Mouse (Mus musculus): ENCODE measurements at regions not wholly inside any gene's neighbourhood (a gene's known extent, or its start where the extent isn't known, plus 50 kb on each side); places are given as distances from the start of the nearest gene placed in this dataset.

DNA sequence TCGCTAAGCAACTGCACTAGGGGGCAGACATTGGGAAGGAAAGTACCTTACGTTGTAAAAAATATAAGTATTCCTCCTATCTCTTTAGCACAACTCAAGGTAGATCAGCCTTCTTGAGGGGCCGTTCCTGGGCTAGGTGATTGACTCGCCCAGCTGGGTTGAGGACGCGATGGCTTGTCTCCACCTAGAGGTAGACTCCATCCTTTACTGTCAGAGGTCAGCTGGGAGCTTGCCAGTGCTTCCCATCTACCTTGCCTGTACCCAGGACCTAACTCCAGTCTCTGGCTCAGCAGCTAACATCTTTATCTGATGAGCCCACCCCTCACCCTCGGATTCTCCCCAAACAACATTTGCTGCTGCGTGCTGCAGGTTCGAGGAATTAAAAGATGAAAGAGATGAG lies 59.4 kb upstream of the Foxn2 start:
- DNase-seq (ENCODE audit: low spot score) (no peak), ATAC-seq (ENCODE audit: low FRiP score, low read depth) (no peak)
- no peak overlapping the region for H3K9ac ChIP-seq (ENCODE audit: low read depth, low read length, severe bottlenecking)
- no peaks in the 10 kb centered on the region for H3K27me3 ChIP-seq (ENCODE audit: control insufficient read depth, insufficient read depth, low read length)
- no peaks in the 10 kb centered on the region for H3K9me3 ChIP-seq (ENCODE audit: control insufficient read depth, low read length)
- no peak for TF ChIP-seq POLR2A (IDR thresholded peaks at IDR 0.05; ENCODE audit: borderline replicate concordance, extremely low read depth, insufficient read depth, insufficient read length)
- H3K4me2 ChIP-seq (replicated peaks; ENCODE audit: low read depth, low read length, severe bottlenecking): no peak overlapping the region
- no peaks in the 10 kb centered on the region for H3K4me1 ChIP-seq (ENCODE audit: control insufficient read depth, insufficient read depth, low read length)
- 56% methylated on average over 9 of the region's 9 CpGs for WGBS
- H3K27ac ChIP-seq (replicated peaks; ENCODE audit: low read depth, low read length): no peak overlapping the region
- H3K36me3 ChIP-seq (ENCODE audit: control insufficient read depth, insufficient read depth, low read length): no peaks in the 10 kb centered on the region
- no peak overlapping the region for H3K4me3 ChIP-seq (replicated peaks; ENCODE audit: low read length)

DNA sequence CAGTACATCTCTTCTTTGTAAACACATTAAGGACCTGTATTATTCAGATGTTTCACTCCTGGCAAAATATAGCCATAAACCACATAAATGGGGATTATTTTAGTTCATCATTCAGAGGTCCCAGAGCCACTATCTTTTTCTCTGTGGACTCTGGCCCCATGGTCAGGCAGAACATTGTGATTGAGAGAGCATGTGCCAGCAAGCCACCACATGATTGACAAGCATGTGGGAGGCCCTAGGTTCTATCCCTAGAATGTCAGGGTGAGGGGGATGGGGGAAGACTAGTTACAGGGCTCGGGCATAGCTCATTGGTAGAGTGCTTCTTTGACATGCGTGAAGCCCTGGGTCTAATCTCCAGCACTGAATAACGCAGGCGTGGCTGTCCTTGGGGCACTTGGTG lies 57.1 kb upstream of the Foxn2 start:
- H3K9me3 ChIP-seq (ENCODE audit: control insufficient read depth, low read length): no peaks in the 10 kb centered on the region
- TF ChIP-seq POLR2A (IDR thresholded peaks at IDR 0.05; ENCODE audit: borderline replicate concordance, extremely low read depth, insufficient read depth, insufficient read length): no peak
- H3K36me3 ChIP-seq (ENCODE audit: control insufficient read depth, insufficient read depth, low read length): no peaks in the 10 kb centered on the region
- no peak for ATAC-seq (ENCODE audit: low FRiP score, low read depth)
- H3K4me1 ChIP-seq (ENCODE audit: control insufficient read depth, insufficient read depth, low read length): no peaks in the 10 kb centered on the region
- no peak overlapping the region for H3K27ac ChIP-seq (replicated peaks; ENCODE audit: low read depth, low read length)
- no peak overlapping the region for H3K9ac ChIP-seq (ENCODE audit: low read depth, low read length, severe bottlenecking)
- no peak for DNase-seq (ENCODE audit: low spot score)
- H3K4me3 ChIP-seq (replicated peaks; ENCODE audit: low read length): no peak overlapping the region
- no peak overlapping the region for H3K4me2 ChIP-seq (replicated peaks; ENCODE audit: low read depth, low read length, severe bottlenecking)
- WGBS: 74% methylated on average over 4 of the region's 4 CpGs
- H3K27me3 ChIP-seq (ENCODE audit: control insufficient read depth, insufficient read depth, low read length): no peaks in the 10 kb centered on the region

DNA sequence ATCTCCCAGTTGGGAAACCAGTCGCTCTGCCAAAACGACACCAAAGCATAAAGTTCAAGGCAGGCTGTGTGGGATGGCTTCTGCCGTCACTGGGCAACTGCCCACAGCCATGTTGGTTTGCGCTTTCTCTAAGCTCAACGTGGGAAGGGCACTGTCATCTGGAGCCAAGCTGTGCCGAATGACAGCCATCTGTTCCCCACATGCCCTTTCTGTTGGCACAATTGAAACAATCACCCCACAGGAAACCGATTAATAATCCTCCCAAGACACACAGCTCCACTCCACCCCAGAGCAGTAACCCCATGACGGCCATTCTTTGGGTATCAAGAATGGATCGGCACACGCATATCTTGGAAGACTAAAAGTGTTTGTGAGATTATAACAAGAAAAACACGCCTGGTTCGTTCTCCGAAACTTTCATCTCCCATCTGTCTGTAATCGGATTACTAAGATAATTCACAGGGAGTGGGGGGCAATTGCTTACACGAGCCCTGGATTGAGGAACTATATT lies 52.0 kb upstream of the Foxn2 start:
- ATAC-seq (ENCODE audit: low FRiP score, low read depth) (no peak), DNase-seq (ENCODE audit: low spot score) (no peak)
- Histone ChIP-seq H3K4me2 (replicated peaks; ENCODE audit: low read depth, low read length, severe bottlenecking) (no peak overlapping the region), H3K4me1 (ENCODE audit: control insufficient read depth, insufficient read depth, low read length) (no peaks in the 10 kb centered on the region), H3K4me3 (replicated peaks; ENCODE audit: low read length) (no peak overlapping the region), H3K9ac (ENCODE audit: low read depth, low read length, severe bottlenecking) (no peak overlapping the region), H3K9me3 (ENCODE audit: control insufficient read depth, low read length) (no peaks in the 10 kb centered on the region), H3K36me3 (ENCODE audit: control insufficient read depth, insufficient read depth, low read length) (no peaks in the 10 kb centered on the region), H3K27me3 (ENCODE audit: control insufficient read depth, insufficient read depth, low read length) (no peaks in the 10 kb centered on the region), H3K27ac (replicated peaks; ENCODE audit: low read depth, low read length) (no peak overlapping the region)
- no peak for TF ChIP-seq POLR2A (IDR thresholded peaks at IDR 0.05; ENCODE audit: borderline replicate concordance, extremely low read depth, insufficient read depth, insufficient read length)
- 64% methylated on average over 15 of the region's 15 CpGs for WGBS

DNA sequence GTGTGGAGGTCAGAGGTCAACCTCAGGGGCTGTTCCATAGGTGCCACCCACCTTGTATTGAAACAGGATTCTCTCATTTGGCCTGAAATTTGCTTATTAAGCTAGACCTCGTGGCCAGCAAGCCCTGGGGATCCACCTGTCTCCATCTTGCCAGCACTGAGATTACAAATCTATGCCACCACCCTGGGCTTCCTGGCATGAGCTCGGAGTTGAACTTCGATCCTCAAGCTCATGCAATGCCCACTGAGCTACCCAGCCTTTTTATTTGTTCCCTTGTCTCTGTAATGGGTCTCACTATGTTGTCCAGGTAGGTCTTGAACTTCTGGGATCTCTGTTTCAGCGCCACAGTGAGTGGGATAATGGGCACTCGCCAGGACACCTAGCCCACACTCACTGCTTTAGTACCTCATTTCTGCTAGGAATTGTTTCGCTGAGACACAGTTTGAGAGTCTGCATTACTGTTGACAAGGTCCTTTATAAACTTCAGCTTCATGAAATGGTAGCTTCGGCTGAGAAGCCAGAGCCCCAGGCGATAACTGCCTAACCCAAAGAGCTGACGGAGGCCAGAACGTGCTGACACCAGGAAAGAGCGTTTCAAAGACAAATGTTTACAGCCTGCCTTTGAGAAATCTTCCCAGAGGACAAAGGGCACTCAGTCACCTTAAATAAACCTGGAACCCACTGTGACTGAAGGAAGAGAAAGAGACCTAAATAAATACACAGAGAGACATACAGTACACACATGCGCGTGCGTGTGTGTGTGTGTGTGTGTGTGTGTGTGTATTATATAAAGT lies 50.6 kb upstream of the Foxn2 start:
- H3K27ac ChIP-seq (replicated peaks; ENCODE audit: low read depth, low read length): no peak overlapping the region
- no peaks in the 10 kb centered on the region for H3K27me3 ChIP-seq (ENCODE audit: control insufficient read depth, insufficient read depth, low read length)
- H3K9me3 ChIP-seq (ENCODE audit: control insufficient read depth, low read length): no peaks in the 10 kb centered on the region
- H3K9ac ChIP-seq (ENCODE audit: low read depth, low read length, severe bottlenecking): no peak overlapping the region
- ATAC-seq (ENCODE audit: low FRiP score, low read depth): no peak
- no peak overlapping the region for H3K4me2 ChIP-seq (replicated peaks; ENCODE audit: low read depth, low read length, severe bottlenecking)
- H3K4me3 ChIP-seq (replicated peaks; ENCODE audit: low read length): no peak overlapping the region
- TF ChIP-seq POLR2A (IDR thresholded peaks at IDR 0.05; ENCODE audit: borderline replicate concordance, extremely low read depth, insufficient read depth, insufficient read length): no peak
- DNase-seq (ENCODE audit: low spot score): no peak
- WGBS: 64% methylated on average over 14 of the region's 14 CpGs
- H3K4me1 ChIP-seq (ENCODE audit: control insufficient read depth, insufficient read depth, low read length): no peaks in the 10 kb centered on the region
- no peaks in the 10 kb centered on the region for H3K36me3 ChIP-seq (ENCODE audit: control insufficient read depth, insufficient read depth, low read length)
